Mouse (Mus musculus): ENCODE measurements around the gene Acads.

DNA sequence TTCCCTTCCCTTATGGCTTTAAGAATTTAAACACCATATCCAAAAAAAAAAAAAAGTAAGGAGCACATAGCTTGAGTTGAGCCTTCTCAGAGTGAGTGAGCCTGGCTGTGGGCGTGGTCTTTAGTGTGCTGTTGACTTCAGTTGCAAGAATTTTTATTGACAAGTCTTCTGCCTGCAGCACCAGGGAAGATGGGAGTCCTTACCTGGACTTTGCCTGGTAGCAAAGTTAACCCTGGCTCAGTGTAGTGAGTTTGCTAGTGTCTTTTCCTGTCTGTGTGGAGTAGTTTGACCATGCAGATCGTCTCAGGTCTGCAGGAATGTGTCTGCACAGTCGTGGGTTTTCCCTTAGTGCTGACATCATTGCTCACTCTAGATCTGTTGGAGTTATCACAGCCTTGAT, 28.1 kb downstream of the Acads start:
- no peak for TF ChIP-seq CTCF (IDR thresholded peaks at IDR 0.05; ENCODE audit: extremely low read depth, insufficient read depth, low read length)
- no peak for TF ChIP-seq POLR2A (IDR thresholded peaks at IDR 0.05; ENCODE audit: extremely low read depth, insufficient read depth, low read length)
